Mouse (Mus musculus) forebrain, embryonic 15.5 days (tissue): Measurements from ENCODE around the gene Hormad2. TPM values are rescaled to one million over a fixed set of nuclear protein-coding genes. Genes with fewer than 3 reads are reported as not detected.

Source experiments
- ATAC-seq: fragments of 200-750 bp; cut with Nextera tagmentation; replicated peaks from 2 replicates; pipeline ENCODE4 v1.8.0; 2017; ENCODE audit warnings: mild to moderate bottlenecking, moderate TSS enrichment, moderate library complexity
- H3K27ac ChIP-seq: fragments of 300-500 bp; sonication (generic); replicated peaks from 2 replicates; pipeline ENCODE4 v1.5.1; 2015; ENCODE audit warnings: mild to moderate bottlenecking, inconsistent platforms
- H3K27me3 ChIP-seq: fragments of 300-500 bp; sonication (generic); 2 replicates; pipeline ENCODE4 v1.6.1; 2015; ENCODE audit warnings: inconsistent platforms
- H3K36me3 ChIP-seq: fragments of 300-500 bp; sonication (generic); 2 replicates; pipeline ENCODE4 v1.6.1; 2015; ENCODE audit warnings: mild to moderate bottlenecking, inconsistent platforms
- H3K4me1 ChIP-seq: fragments of 300-500 bp; sonication (generic); 2 replicates; pipeline ENCODE4 v1.6.1; 2015; ENCODE audit warnings: inconsistent platforms
- H3K4me2 ChIP-seq: fragments of 300-500 bp; sonication (generic); replicated peaks from 2 replicates; pipeline ENCODE4 v1.6.1; 2015; ENCODE audit warnings: mild to moderate bottlenecking, inconsistent platforms
- H3K4me3 ChIP-seq: fragments of 300-500 bp; sonication (generic); 2 replicates; pipeline ENCODE4 v1.5.1; 2015; ENCODE audit warnings: mild to moderate bottlenecking, inconsistent platforms
- H3K9ac ChIP-seq: fragments of 300-500 bp; sonication (generic); replicated peaks from 2 replicates; pipeline ENCODE4 v1.6.1; 2015; ENCODE audit warnings: mild to moderate bottlenecking, inconsistent platforms
- H3K9me3 ChIP-seq: fragments of 300-500 bp; sonication (generic); 2 replicates; pipeline ENCODE4 v1.6.1; 2016; ENCODE audit warnings: inconsistent platforms
- WGBS: fragments of 180-500 bp; shearing (Covaris S2); methylation state at CpG from one replicate; pipeline ENCODE4 v1.1.7; 2015; ENCODE audit warnings: mixed read lengths; 5-methylcytosine and 5-hydroxymethylcytosine counted together
- polyA plus RNA-seq: library from polyadenylated mRNA; unstranded; fragments of >200 nt; fragmentation: Nextera tagmentation; extraction: Ambion mirVana; gene quantifications from 2 replicates; pipeline ENCODE4 v1.2.1, GENCODE M21; 2015

Gene Hormad2
- polyA plus RNA-seq, 1 experiment from 2014 or later = not detected

DNA sequence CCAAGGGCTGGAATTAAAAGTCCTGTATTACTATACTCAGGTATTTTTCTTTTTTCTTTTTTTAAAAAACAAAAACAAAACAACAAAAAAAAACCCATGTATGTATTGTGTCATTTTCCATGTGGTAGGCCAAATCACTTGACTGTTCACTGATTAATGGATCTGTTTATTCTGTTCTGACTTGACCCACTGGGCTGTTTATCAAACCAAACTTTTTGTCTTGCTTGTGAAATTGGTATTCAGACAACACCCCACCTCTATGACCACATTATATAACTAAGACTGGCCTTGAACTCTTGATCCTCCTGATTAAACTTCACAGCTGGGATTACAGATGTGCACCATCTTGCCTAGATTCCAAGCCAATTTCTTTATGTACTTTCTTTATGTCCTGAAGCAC is 46.7 kb downstream of the Hormad2 start:
- no peaks in the 10 kb centered on the region for H3K9me3 ChIP-seq
- H3K9ac ChIP-seq = no peak overlapping the region
- H3K4me1 ChIP-seq = no peaks in the 10 kb centered on the region
- ATAC-seq = no peak
- no peaks in the 10 kb centered on the region for H3K27me3 ChIP-seq
- no peak overlapping the region for H3K4me2 ChIP-seq
- H3K4me3 ChIP-seq = no peak overlapping the region
- no peaks in the 10 kb centered on the region for H3K36me3 ChIP-seq
- no peak overlapping the region for H3K27ac ChIP-seq

DNA sequence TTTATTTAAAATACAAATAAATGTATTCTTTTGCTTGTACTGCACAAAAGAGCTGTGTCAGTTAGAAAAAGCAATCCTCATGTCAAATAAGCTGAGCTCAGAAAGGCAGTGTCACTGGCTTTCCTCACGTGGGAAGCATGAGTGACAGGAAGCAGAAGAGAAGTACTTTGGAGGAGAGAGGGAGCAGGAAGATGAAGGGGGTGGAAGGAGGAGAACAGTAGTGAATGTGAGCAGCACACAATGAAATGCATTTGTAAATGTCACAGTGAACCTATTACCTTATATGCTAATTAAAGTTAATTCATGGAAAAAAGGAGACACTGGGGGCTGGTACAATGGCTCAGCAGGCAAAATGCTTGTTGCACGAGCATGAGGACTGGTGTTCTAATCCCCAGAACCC is 52.9 kb downstream of the Hormad2 start:
- 8% methylated on average over 2 of the region's 2 CpGs for WGBS
- no peak overlapping the region for H3K9ac ChIP-seq
- ATAC-seq = no peak

GRCm38 (mm10) chr11:4382321-4382720 is 58.6 kb downstream of the Hormad2 start:
- no peak overlapping the region for H3K27ac ChIP-seq
- 94% methylated on average over 7 of the region's 7 CpGs for WGBS
- no peak overlapping the region for H3K4me2 ChIP-seq
- H3K4me1 ChIP-seq = no peaks in the 10 kb centered on the region
- no peaks in the 10 kb centered on the region for H3K36me3 ChIP-seq
- H3K4me3 ChIP-seq = no peak overlapping the region
- no peaks in the 10 kb centered on the region for H3K9me3 ChIP-seq
- no peak for ATAC-seq
- H3K27me3 ChIP-seq = no peaks in the 10 kb centered on the region
- no peak overlapping the region for H3K9ac ChIP-seq

More for the DNA sequence above, 52.9 kb downstream of the Hormad2 start:
- no peaks in the 10 kb centered on the region for H3K27me3 ChIP-seq
- no peak overlapping the region for H3K4me3 ChIP-seq
- no peaks in the 10 kb centered on the region for H3K36me3 ChIP-seq
- H3K4me2 ChIP-seq = no peak overlapping the region
- no peaks in the 10 kb centered on the region for H3K9me3 ChIP-seq
- H3K27ac ChIP-seq = no peak overlapping the region
- no peaks in the 10 kb centered on the region for H3K4me1 ChIP-seq

- Histone ChIP-seq H3K4me2 (no peak overlapping the region), H3K27ac (no peak overlapping the region), H3K4me3 (no peak overlapping the region), H3K9me3 (no peaks in the 10 kb centered on the region), H3K36me3 (no peaks in the 10 kb centered on the region), H3K27me3 (no peaks in the 10 kb centered on the region), H3K9ac (no peak overlapping the region), H3K4me1 (no peaks in the 10 kb centered on the region)
- no peak for ATAC-seq
- 74% methylated on average over 4 of the region's 4 CpGs for WGBS
Observed at GRCm38 (mm10) chr11:4379857-4380256, 61.0 kb downstream of the Hormad2 start.

DNA sequence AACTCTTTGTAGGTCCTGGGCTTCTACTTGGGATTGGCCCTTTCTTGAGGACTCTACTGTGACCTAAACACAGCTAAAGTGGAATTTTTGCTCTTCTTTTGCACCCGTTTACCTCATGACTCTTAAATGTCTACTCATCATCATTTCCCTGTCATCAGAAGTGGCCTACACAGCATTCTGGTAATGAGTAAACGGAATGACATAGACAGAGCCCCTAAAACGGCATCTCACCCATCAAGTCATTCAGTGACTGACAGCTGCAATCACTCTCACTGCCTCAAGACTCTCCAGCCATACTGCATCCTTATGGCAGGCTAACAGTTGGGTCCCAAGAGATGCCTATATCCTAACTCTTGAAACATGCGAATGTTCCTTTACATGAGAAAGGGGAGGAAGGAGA is 74.5 kb downstream of the Hormad2 start:
- ATAC-seq = no peak

DNA sequence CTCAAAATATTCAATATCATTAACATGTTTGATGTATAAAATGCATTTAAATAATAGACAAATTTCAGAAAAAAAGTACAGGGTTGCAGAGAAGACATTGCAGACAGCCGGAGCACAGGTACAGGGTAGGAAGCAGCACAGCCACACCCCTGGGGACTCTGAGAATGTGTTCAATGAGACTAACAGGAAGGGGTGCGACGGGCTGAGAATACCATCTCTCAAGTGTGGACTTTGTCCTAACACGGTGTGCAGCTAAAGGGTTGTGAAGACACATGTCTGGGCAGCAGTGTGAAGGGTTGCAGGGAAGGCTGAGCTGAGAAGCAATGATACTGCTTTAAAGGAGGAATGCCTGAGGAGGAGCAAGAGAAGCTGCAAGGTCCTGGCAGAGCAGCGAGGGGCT is 85.5 kb downstream of the Hormad2 start:
- no peak for ATAC-seq
- Histone ChIP-seq H3K4me1 (no peaks in the 10 kb centered on the region), H3K4me3 (no peak overlapping the region), H3K9me3 (no peaks in the 10 kb centered on the region), H3K27me3 (no peaks in the 10 kb centered on the region), H3K27ac (no peak overlapping the region), H3K9ac (no peak overlapping the region), H3K4me2 (no peak overlapping the region), H3K36me3 (no peaks in the 10 kb centered on the region)
- WGBS = 74% methylated on average over 5 of the region's 5 CpGs

More for the DNA sequence above, 74.5 kb downstream of the Hormad2 start:
- Histone ChIP-seq H3K27me3 (no peaks in the 10 kb centered on the region), H3K4me1 (no peaks in the 10 kb centered on the region), H3K4me3 (no peak overlapping the region), H3K4me2 (no peak overlapping the region), H3K9me3 (no peaks in the 10 kb centered on the region), H3K27ac (no peak overlapping the region), H3K36me3 (no peaks in the 10 kb centered on the region), H3K9ac (no peak overlapping the region)
- 82% methylated on average over 4 of the region's 4 CpGs for WGBS

- H3K4me3 ChIP-seq = no peak overlapping the region
- H3K27me3 ChIP-seq = no peaks in the 10 kb centered on the region
- H3K9me3 ChIP-seq = no peaks in the 10 kb centered on the region
- no peak for ATAC-seq
- no peaks in the 10 kb centered on the region for H3K4me1 ChIP-seq
- H3K4me2 ChIP-seq = no peak overlapping the region
- H3K9ac ChIP-seq = no peak overlapping the region
- 67% methylated on average over 3 of the region's 3 CpGs for WGBS
- H3K27ac ChIP-seq = no peak overlapping the region
- H3K36me3 ChIP-seq = no peaks in the 10 kb centered on the region
Observed at GRCm38 (mm10) chr11:4352637-4353036, 88.3 kb downstream of the Hormad2 start.

GRCm38 (mm10) chr11:4343926-4344325 is 97.0 kb downstream of the Hormad2 start:
- Histone ChIP-seq H3K4me3 (no peak overlapping the region), H3K27ac (no peak overlapping the region), H3K36me3 (no peaks in the 10 kb centered on the region), H3K4me2 (no peak overlapping the region), H3K4me1 (no peaks in the 10 kb centered on the region), H3K9me3 (no peaks in the 10 kb centered on the region), H3K27me3 (no peaks in the 10 kb centered on the region), H3K9ac (no peak overlapping the region)
- WGBS = 34% methylated on average over 4 of the region's 4 CpGs
- ATAC-seq = no peak

GRCm38 (mm10) chr11:4342027-4342426 is 98.9 kb downstream of the Hormad2 start:
- WGBS = 53% methylated on average over 7 of the region's 7 CpGs
- no peak for ATAC-seq
- H3K9me3 ChIP-seq = no peaks in the 10 kb centered on the region
- H3K4me2 ChIP-seq = no peak overlapping the region
- no peaks in the 10 kb centered on the region for H3K4me1 ChIP-seq
- H3K27ac ChIP-seq = no peak overlapping the region
- no peak overlapping the region for H3K4me3 ChIP-seq
- H3K27me3 ChIP-seq = no peaks in the 10 kb centered on the region
- no peak overlapping the region for H3K9ac ChIP-seq
- no peaks in the 10 kb centered on the region for H3K36me3 ChIP-seq

DNA sequence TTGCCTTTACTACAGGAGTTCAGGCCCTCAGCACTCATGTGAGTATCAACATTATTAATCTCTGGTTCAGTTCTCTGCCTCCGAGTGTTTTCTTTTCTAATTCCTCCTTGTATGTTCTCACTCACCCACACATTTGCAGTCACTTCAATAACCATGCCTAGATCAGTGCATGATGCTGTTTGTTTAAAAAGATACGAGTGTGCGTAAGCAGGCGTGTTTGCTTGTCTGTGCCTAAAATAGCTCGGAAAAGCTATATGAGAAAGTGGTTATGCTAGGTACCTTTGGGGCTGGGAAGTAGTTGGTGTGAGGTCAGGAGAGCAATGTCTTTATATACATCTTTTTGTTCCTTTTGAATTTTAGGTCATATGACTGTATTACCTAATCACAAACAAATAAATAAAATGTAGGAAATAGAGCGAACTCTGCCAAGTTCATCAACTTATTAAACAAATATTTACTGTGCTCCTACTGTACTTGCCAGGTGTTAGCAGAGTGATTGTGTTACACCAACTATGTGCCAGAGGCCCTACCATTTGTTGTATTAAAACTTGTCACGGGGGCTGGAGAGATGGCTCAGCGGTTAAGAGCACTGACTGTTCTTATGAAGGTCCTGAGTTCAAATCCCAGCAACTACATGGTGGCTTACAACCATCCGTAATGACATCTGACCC is 100.7 kb downstream of the Hormad2 start:
- Histone ChIP-seq H3K9ac (no peak overlapping the region), H3K27ac (no peak overlapping the region), H3K4me3 (no peak overlapping the region), H3K27me3 (no peaks in the 10 kb centered on the region), H3K9me3 (no peaks in the 10 kb centered on the region), H3K4me1 (peaks cover 3% of the 10 kb centered on the region; the same call in 1 of the 2 replicates), H3K36me3 (no peaks in the 10 kb centered on the region), H3K4me2 (no peak overlapping the region)
- no peak for ATAC-seq
- WGBS = 93% methylated on average over 9 of the region's 9 CpGs

- H3K4me2 ChIP-seq = no peak overlapping the region
- no peak overlapping the region for H3K9ac ChIP-seq
- 96% methylated on average over 1 of the region's 1 CpGs for WGBS
Observed at GRCm38 (mm10) chr11:4339275-4339674, 101.6 kb downstream of the Hormad2 start.

GRCm38 (mm10) chr11:4336693-4337283 is 104.1 kb downstream of the Hormad2 start:
- Histone ChIP-seq H3K9ac (no peak overlapping the region), H3K4me1 (peaks cover 3% of the 10 kb centered on the region; the same call in 1 of the 2 replicates), H3K4me3 (no peak overlapping the region), H3K27ac (no peak overlapping the region), H3K4me2 (no peak overlapping the region), H3K27me3 (no peaks in the 10 kb centered on the region), H3K9me3 (no peaks in the 10 kb centered on the region), H3K36me3 (no peaks in the 10 kb centered on the region)
- 87% methylated on average over 8 of the region's 8 CpGs for WGBS
- no peak for ATAC-seq

More at GRCm38 (mm10) chr11:4339275-4339674, 101.6 kb downstream of the Hormad2 start:
- H3K36me3 ChIP-seq = no peaks in the 10 kb centered on the region
- H3K27ac ChIP-seq = no peak overlapping the region
- no peaks in the 10 kb centered on the region for H3K9me3 ChIP-seq
- no peaks in the 10 kb centered on the region for H3K27me3 ChIP-seq
- peaks cover 3% of the 10 kb centered on the region; the same call in 1 of the 2 replicates for H3K4me1 ChIP-seq
- ATAC-seq = no peak
- no peak overlapping the region for H3K4me3 ChIP-seq
